Mouse (Mus musculus) ES-E14 (cell line): ENCODE measurements at regions not wholly inside any gene's neighbourhood (a gene's known extent, or its start where the extent isn't known, plus 50 kb on each side); places are given as distances from the start of the nearest gene placed in this dataset.

ENCODE experiments used
- CHD2 ChIP-seq: IDR thresholded peaks from 2 replicates; pipeline ENCODE4 v1.6.1; 2014; ENCODE audit warnings: mild to moderate bottlenecking, low read depth, low read length, inconsistent platforms
- HCFC1 ChIP-seq: IDR thresholded peaks from 2 replicates; pipeline ENCODE4 v1.6.1; 2012; ENCODE audit warnings: low read length, inconsistent platforms, borderline replicate concordance; ENCODE audit not compliant: insufficient read depth
- MAFK ChIP-seq: IDR thresholded peaks from 2 replicates; pipeline ENCODE4 v1.6.1; 2014; ENCODE audit warnings: mild to moderate bottlenecking, low read depth, low read length, inconsistent platforms; ENCODE audit not compliant: insufficient read depth

DNA sequence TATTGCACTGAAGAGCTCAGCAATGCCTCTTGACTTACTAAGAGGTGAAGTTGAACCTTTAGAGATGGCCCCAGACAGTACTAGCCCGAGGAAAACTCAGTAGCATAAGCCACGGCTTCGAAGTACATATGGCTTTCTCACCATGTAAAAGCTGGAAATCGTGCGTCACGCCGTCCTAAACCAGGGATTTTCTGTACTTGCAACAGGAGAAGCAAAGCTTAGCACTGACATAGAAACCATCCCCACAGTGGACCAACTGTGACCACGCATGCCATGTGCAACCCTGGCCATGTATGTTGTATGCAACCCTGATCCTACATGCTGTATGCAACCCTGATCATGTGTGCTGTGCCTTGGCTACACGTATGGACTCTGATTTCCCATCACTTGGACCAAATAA, 265.0 kb upstream of the Zfp637 start:
- TF ChIP-seq MAFK (no peak), HCFC1 (no peak), CHD2 (no peak)
